Mouse (Mus musculus) midbrain, postnatal 0 days (tissue): Measurements from ENCODE around the gene Snrnp35. TPM values are rescaled to one million over a fixed set of nuclear protein-coding genes. Genes with fewer than 3 reads are reported as not detected.

Experiments
- ATAC-seq: fragments of 200-750 bp; cut with Nextera tagmentation; 2 replicates; pipeline ENCODE4 v1.8.0; 2017; ENCODE audit warnings: moderate number of reproducible peaks, mild to moderate bottlenecking, moderate TSS enrichment, moderate library complexity; ENCODE audit not compliant: low FRiP score
- DNase-seq: peaks from one replicate; pipeline ENCODE4 v3.0.0-alpha.2; 2015; ENCODE audit warnings: low spot score
- H3K27ac ChIP-seq: fragments of 300-500 bp; sonication (generic); 2 replicates; pipeline ENCODE4 v1.5.1; 2014; ENCODE audit warnings: low read depth, mild to moderate bottlenecking, low read length, mixed read lengths
- H3K27me3 ChIP-seq: fragments of 300-500 bp; sonication (generic); 2 replicates; pipeline ENCODE4 v1.6.1; 2014; ENCODE audit warnings: low read length, control low read depth, mixed read lengths; ENCODE audit not compliant: insufficient read depth
- H3K36me3 ChIP-seq: fragments of 300-500 bp; sonication (generic); 2 replicates; pipeline ENCODE4 v1.6.1; 2014; ENCODE audit warnings: low read length, control low read depth, mixed read lengths; ENCODE audit not compliant: insufficient read depth
- H3K4me1 ChIP-seq: fragments of 300-500 bp; sonication (generic); 2 replicates; pipeline ENCODE4 v1.6.1; 2014; ENCODE audit warnings: mild to moderate bottlenecking, control low read depth, antibody characterized with exemption, low read length, mixed read lengths; ENCODE audit not compliant: insufficient read depth
- H3K4me2 ChIP-seq: fragments of 300-500 bp; sonication (generic); 2 replicates; pipeline ENCODE4 v1.6.1; 2014; ENCODE audit warnings: low read depth, mild to moderate bottlenecking, low read length, mixed read lengths; ENCODE audit not compliant: poor library complexity, severe bottlenecking
- H3K4me3 ChIP-seq: fragments of 300-500 bp; sonication (generic); 2 replicates; pipeline ENCODE4 v1.5.1; 2014; ENCODE audit warnings: low read depth, mild to moderate bottlenecking, low read length, moderate library complexity
- H3K9ac ChIP-seq: fragments of 300-500 bp; sonication (generic); replicated peaks from 2 replicates; pipeline ENCODE4 v1.6.1; 2014; ENCODE audit warnings: mild to moderate bottlenecking, low read length, moderate library complexity, mixed read lengths; ENCODE audit not compliant: poor library complexity, severe bottlenecking
- H3K9me3 ChIP-seq: fragments of 300-500 bp; sonication (generic); 2 replicates; pipeline ENCODE4 v1.6.1; 2016; ENCODE audit warnings: low read length, control low read depth
- CTCF ChIP-seq: IDR thresholded peaks from 2 replicates; pipeline ENCODE4 v1.5.1; 2016; ENCODE audit warnings: antibody characterized with exemption, mild to moderate bottlenecking
- WGBS: fragments of 180-500 bp; shearing (Covaris S2); extraction: QIAGEN DNeasy Blood & Tissue Kit; methylation state at CpG from one replicate; pipeline ENCODE4 v1.1.7; 2014; 5-methylcytosine and 5-hydroxymethylcytosine counted together
- polyA plus RNA-seq: library from polyadenylated mRNA; unstranded; fragments of >200 nt; fragmentation: Nextera tagmentation; extraction: Ambion mirVana; gene quantifications from 2 replicates; pipeline ENCODE4 v1.2.1, GENCODE M21; 2015
- total RNA-seq: library from RNA; depleted of rRNA; stranded (reverse); fragments of >200 nt; gene quantifications from 2 replicates; pipeline ENCODE4 v1.2.3, GENCODE M21; 2014

The Snrnp35 gene
- total and polyA plus RNA-seq, 2 experiments from 2014 or later = 10.7 to 13.0 TPM

DNA sequence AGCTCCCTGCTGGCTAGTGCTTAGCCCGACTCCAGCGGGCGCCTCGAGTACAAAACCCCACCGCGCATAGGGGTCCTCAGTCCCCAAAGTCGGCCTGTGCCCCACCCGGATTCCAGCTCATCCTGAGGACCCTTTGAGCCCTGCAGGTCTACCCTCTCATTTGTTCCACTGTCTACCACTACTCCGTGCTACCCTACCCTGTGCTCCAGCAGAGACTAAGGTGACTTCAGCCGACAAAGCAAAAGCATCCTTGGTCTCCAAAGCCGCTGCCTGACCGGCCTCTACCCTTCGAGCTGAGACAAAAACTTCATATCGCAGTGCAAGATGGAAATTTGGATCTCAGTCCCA is 48.6 kb downstream of the Snrnp35 start:
- no peaks in the 10 kb centered on the region for H3K9me3 ChIP-seq
- peak overlapping the region; percentile 79 for H3K9ac ChIP-seq
- no peaks in the 10 kb centered on the region for H3K27me3 ChIP-seq
- WGBS = 8% methylated on average over 14 of the region's 14 CpGs
- peak overlapping the region; percentile 86 for H3K4me2 ChIP-seq
- peak; percentile 51; the same call in 1 of the 2 replicates for ATAC-seq
- H3K4me3 ChIP-seq = peak overlapping the region; percentile 81
- peaks cover 9% of the 10 kb centered on the region for H3K4me1 ChIP-seq
- H3K36me3 ChIP-seq = no peaks in the 10 kb centered on the region
- H3K27ac ChIP-seq = peak overlapping the region; percentile 69
- no peak for TF ChIP-seq CTCF
- no peak for DNase-seq

DNA sequence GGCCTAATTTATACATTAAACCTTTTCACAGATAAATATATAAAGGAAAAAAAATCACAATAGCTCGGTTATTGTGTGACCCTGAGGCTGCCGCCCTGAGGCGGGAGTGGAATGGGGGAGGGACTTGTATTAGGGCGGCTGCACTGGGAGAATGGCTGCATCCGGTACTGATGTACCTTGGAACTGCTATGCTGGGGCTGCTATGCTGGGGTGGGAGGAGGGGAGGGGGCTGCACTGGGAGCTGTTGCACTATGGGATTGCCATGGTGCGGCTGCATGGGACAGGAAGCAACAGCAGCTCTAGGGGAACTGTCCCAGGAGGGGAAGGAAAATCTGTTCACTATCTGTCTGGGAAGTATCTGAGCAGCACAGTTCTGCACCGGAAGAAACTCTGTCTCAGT is 49.5 kb downstream of the Snrnp35 start:
- Histone ChIP-seq H3K36me3 (no peaks in the 10 kb centered on the region), H3K9ac (no peak overlapping the region), H3K27ac (no peak overlapping the region), H3K4me1 (peaks cover 9% of the 10 kb centered on the region), H3K4me3 (no peak overlapping the region), H3K9me3 (no peaks in the 10 kb centered on the region), H3K4me2 (no peak overlapping the region), H3K27me3 (no peaks in the 10 kb centered on the region)
- no peak for TF ChIP-seq CTCF
- no peak for ATAC-seq
- no peak for DNase-seq
- 40% methylated on average over 7 of the region's 7 CpGs for WGBS

DNA sequence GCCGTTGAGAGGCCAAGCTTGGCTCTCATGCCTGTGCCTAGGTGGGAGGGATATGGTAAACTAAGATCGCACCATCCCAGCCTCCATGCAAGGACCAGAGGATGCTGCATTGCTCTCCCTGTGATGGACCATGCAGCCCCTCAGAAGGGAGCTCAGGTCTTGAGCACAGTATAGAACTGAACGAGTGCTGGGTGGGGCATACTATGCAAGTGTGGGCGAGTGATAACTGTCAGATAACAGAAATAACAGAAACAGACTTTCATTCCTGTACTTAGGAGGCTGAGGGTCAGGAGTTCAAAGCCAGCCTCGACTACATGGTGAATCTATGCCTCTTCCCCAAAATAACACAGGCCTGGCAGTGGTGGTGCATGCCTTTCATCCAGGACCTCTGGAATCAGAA is 52.1 kb downstream of the Snrnp35 start:
- Histone ChIP-seq H3K27ac (no peak overlapping the region), H3K9me3 (no peaks in the 10 kb centered on the region), H3K4me1 (peaks cover 4% of the 10 kb centered on the region; the same call in 1 of the 2 replicates), H3K4me3 (no peak overlapping the region), H3K27me3 (no peaks in the 10 kb centered on the region), H3K36me3 (no peaks in the 10 kb centered on the region), H3K4me2 (no peak overlapping the region), H3K9ac (no peak overlapping the region)
- 65% methylated on average over 5 of the region's 5 CpGs for WGBS
- DNase-seq = no peak
- no peak for TF ChIP-seq CTCF
- ATAC-seq = no peak

DNA sequence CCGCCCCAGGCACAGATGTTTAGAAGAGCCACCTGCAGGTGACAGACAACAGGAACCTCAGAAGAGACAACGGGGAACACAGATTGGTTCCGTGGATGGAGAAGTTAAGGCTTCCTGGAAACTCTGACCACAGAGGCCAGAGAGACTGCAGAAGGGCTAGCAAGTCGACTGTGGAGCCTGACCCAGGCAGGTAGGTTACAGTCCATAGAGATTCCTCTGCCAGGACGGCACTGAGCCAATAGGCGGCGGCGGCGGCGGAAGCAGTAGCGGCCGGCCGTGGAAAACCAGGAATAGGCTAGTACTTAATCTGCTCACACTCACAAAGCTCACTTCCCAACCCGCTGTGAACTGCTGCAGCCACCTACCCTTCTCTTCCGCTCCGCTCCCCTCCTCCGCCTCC is 53.8 kb downstream of the Snrnp35 start:
- H3K4me2 ChIP-seq = peak overlapping the region; percentile 33
- WGBS = 3% methylated on average over 16 of the region's 17 CpGs
- H3K4me1 ChIP-seq = no peaks in the 10 kb centered on the region
- DNase-seq (no peak), ATAC-seq (no peak)
- no peak for TF ChIP-seq CTCF
- no peaks in the 10 kb centered on the region for H3K9me3 ChIP-seq
- no peak overlapping the region for H3K27ac ChIP-seq
- H3K9ac ChIP-seq = peak overlapping the region; percentile 39; the same call in 1 of the 2 replicates
- no peak overlapping the region for H3K4me3 ChIP-seq
- H3K27me3 ChIP-seq = no peaks in the 10 kb centered on the region
- no peaks in the 10 kb centered on the region for H3K36me3 ChIP-seq

DNA sequence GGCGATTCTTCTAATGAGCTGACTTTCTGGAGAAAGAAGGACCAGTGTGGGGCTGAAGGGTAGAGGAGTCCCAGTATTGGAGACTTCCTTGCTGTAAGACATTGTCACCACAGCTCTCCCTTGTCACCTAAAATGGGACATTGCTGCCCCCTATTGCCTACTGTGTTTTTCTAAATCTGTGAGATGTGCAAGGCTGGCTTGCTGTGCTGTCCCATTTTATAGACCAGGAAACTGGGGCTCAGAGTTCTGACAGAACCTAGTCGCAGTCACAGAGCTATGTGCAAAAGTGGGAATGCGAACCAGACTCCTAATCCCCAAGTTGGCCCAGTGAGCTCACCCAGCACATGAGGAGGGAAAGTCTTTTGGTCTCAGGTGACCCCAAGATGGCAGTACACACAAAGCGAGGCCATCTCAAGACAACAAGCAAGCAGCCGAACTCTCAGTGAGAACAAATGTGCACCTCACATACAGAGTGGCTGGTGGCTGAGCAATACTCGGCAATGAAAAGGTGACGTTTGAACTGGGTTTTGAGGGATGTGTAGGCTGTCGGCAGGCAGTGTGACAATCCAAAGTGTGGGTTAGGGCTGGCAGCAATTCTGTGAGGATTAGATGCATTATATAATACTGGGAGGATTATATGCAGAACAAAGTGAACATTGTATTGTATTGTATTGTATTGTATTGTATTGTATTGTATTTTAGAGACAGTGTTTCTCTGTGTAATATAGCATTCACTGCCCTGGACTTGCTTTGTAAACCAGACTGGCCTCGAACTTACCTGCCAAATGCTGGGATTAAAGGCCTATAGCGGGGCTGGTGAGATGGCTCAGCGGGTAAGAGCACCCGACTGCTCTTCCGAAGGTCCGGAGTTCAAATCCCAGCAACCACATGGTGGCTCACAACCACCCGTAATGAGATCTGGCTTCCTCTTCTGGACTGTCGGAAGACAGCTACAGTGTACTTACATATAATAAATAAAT is 56.2 kb downstream of the Snrnp35 start:
- Histone ChIP-seq H3K27ac (no peak overlapping the region), H3K36me3 (peaks cover 4% of the 10 kb centered on the region), H3K4me1 (no peaks in the 10 kb centered on the region), H3K9ac (no peak overlapping the region), H3K27me3 (no peaks in the 10 kb centered on the region), H3K9me3 (no peaks in the 10 kb centered on the region), H3K4me2 (no peak overlapping the region), H3K4me3 (no peak overlapping the region)
- 74% methylated on average over 14 of the region's 16 CpGs for WGBS
- DNase-seq = peak; percentile 40
- peak; percentile 54 for TF ChIP-seq CTCF
- no peak for ATAC-seq

DNA sequence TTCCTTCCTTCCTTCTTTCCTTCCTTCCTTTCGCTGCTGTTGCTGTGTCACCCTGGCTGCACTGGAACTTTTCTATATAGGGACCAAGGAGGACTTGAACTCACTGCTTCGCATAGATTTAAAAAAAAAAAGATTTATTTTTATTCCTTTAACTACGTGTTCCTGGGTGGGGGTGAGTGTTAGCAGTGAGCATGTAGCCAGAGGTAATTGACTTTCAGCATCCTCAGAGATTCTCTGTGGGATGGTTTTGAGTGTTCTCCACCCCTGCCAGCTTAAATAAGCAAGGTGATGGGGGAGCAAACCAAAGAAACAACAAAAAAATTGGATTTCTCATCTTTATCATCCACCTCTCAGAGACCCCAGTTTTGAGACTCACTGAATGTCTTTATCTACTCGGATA is 57.0 kb downstream of the Snrnp35 start:
- H3K9ac ChIP-seq = no peak overlapping the region
- H3K36me3 ChIP-seq = peaks cover 8% of the 10 kb centered on the region
- H3K27me3 ChIP-seq = no peaks in the 10 kb centered on the region
- DNase-seq (no peak), ATAC-seq (no peak)
- 0 out of 2 replicates have a peak overlapping the region, but pooled peaks have one; percentile 26 for H3K4me2 ChIP-seq
- peak overlapping the region; percentile 84 for H3K4me3 ChIP-seq
- no peaks in the 10 kb centered on the region for H3K4me1 ChIP-seq
- WGBS = 73% methylated on average over 4 of the region's 4 CpGs
- H3K9me3 ChIP-seq = no peaks in the 10 kb centered on the region
- no peak for TF ChIP-seq CTCF
- H3K27ac ChIP-seq = peak overlapping the region; percentile 76
